Mouse (Mus musculus): Measurements from ENCODE around the gene Mum1l1. TPM values are rescaled to one million over a fixed set of nuclear protein-coding genes. Genes with fewer than 3 reads are reported as not detected.
"Not testable (repeated sequence)": the region's sequence is repeated elsewhere in the genome, so short reads cannot be mapped to it uniquely, and the experiment has no call there.

Mum1l1 gene
- total RNA-seq (2018; cell fraction: chromatin; rRNA removed) = 1 to 10 TPM in 1 of 26 experiments, not detected in 25; 2.2 TPM
- not detected for total RNA-seq (2018; cell fraction: cytosol; rRNA removed)
- total RNA-seq (2018; cell fraction: nucleus; rRNA removed) = under 1 TPM in 1 of 26 experiments, not detected in 25; 0.48 TPM
- polyA plus RNA-seq (2018) = not detected in 3 replicates

DNA sequence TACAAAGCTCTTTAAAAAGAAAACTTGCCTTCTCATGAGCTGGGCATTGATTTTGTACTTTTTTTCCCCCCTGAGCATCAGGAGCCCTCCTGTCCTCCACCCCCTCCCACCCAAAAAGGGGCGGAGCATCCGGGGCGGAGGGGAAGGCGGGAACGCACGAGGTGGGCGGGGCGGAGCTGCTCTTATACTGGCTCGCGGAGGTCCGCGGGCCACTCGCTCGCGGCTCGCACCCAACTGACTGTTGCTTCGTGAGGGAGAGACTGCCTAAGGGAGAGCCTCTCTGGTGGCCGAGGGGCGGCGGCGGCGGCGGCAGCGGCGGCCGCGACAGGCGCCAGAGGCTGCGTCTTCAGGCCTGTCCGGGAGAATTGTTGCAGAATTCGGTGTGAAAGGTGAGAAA is at the start of gene Mum1l1:
Gene Mum1l1, plus strand, starts transcription at position 214 of the 397 bp plus-strand sequence.
- no peaks in the 10 kb centered on the region for H3K79me2 ChIP-seq (ENCODE audit: inconsistent target)
- H3K36me3 ChIP-seq (ENCODE audit: inconsistent target) = no peaks in the 10 kb centered on the region
- no peak within 1 kb of the TSS for H3K4me3 ChIP-seq (ENCODE audit: inconsistent target)
- 42% methylated on average over 18 of the region's 31 CpGs for WGBS (ENCODE audit: missing documents)
- H3K27ac ChIP-seq = no peak within 1 kb of the TSS

DNA sequence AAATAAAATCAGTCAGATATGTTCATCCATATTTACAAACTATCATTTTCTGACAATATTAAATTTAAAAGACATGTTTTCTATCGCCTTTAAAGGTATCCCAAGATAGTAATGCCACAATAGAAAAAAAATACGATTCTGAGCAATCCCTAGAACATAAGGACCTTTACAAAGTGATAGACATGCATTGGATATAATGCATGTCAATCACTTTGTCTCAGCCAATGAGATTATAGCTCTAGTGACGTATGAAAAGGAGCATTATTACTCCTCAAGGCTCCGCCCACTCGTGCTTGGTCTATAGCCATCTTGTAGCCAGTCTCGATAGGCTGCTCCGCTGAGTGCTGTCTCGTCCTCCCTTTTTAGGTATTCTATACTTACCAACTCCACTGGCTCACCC is 30.9 kb upstream of the Mum1l1 start, which contains the start of gene 4933428M09Rik:
Gene 4933428M09Rik, plus strand, starts transcription at position 301 of the 400 bp plus-strand sequence.
- Histone ChIP-seq H3K36me3 (ENCODE audit: inconsistent target) (no peaks in the 10 kb centered on the region), H3K4me3 (ENCODE audit: inconsistent target) (no peak within 1 kb of the TSS), H3K79me2 (ENCODE audit: inconsistent target) (no peaks in the 10 kb centered on the region), H3K27ac (no peak within 1 kb of the TSS)
- 78% methylated on average over 8 of the region's 8 CpGs for WGBS (ENCODE audit: missing documents)

- H3K27ac ChIP-seq; H3K36me3 ChIP-seq (ENCODE audit: inconsistent target); H3K79me2 ChIP-seq (ENCODE audit: inconsistent target); H3K4me3 ChIP-seq (ENCODE audit: inconsistent target): not testable (repeated sequence)
- 96% methylated on average over 2 of the region's 3 CpGs for WGBS (ENCODE audit: missing documents)
These were observed 18.3 kb upstream of the Mum1l1 start for GRCm38 (mm10) chrX:139191506-139191905.

GRCm38 (mm10) chrX:139194572-139195279 is 15.1 kb upstream of the Mum1l1 start:
- Histone ChIP-seq H3K36me3 (ENCODE audit: inconsistent target) (no peaks in the 10 kb centered on the region), H3K4me3 (ENCODE audit: inconsistent target) (no peak overlapping the region), H3K27ac (no peak overlapping the region), H3K79me2 (ENCODE audit: inconsistent target) (no peaks in the 10 kb centered on the region)
- 64% methylated on average over 1 of the region's 1 CpGs for WGBS (ENCODE audit: missing documents)

DNA sequence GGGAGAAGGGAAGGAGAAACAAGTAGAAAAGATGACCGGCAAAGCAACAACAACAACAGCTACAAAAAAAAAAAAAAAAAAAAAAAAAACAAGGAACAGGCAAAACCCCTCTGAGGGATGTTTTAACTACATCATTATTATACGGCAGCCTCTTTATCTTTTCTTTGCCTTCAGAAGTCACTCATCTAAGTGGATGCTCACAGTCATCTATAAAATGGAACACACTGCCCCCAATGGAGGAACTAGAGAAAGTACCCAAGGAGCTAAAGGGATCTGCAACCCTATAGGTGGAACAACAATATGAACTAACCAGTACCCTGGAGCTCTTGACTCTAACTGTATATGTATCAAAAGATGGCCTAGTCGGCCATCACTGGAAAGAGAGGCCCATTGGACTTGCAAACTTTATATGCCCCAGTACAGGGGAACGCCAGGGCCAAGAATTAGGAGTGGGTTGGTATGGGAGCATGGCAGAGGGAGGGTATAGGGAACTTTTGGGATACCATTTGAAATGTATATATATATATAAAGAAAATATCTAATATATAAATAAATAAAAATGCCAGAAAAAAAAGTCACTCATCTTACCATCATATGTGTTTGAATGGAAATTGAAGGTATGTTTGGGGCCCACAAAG is 532 bp upstream of the Mum1l1 start:
- not testable (repeated sequence) for H3K36me3 ChIP-seq (ENCODE audit: inconsistent target); H3K79me2 ChIP-seq (ENCODE audit: inconsistent target); H3K4me3 ChIP-seq (ENCODE audit: inconsistent target); H3K27ac ChIP-seq
- 90% methylated on average over 1 of the region's 4 CpGs for WGBS (ENCODE audit: missing documents)

DNA sequence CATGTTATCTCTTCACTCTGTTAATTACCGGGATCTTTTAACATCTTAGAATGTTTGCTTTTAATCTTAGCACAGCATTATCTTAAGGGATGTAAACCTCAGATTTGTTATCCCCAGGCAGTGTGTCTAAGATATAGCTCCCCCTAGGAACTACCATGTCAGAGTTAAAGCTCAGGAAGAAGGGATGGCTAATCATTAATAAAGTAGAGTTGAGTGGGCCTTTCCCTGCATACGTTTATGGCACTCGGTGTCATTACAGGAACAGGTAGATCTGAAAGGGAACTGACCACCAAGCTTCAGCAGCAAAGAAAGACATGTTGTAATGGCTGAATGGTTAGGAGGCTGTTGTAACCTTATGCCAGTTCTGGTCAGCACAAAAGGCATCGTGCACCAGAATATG is 4.9 kb downstream of the Mum1l1 start:
- Histone ChIP-seq H3K27ac (no peak overlapping the region), H3K79me2 (ENCODE audit: inconsistent target) (no peaks in the 10 kb centered on the region), H3K36me3 (ENCODE audit: inconsistent target) (no peaks in the 10 kb centered on the region), H3K4me3 (ENCODE audit: inconsistent target) (no peak overlapping the region)
- 85% methylated on average over 4 of the region's 4 CpGs for WGBS (ENCODE audit: missing documents)

GRCm38 (mm10) chrX:139216409-139216808 is 6.6 kb downstream of the Mum1l1 start:
- H3K4me3 ChIP-seq (ENCODE audit: inconsistent target) = no peak overlapping the region
- H3K79me2 ChIP-seq (ENCODE audit: inconsistent target) = no peaks in the 10 kb centered on the region
- no peaks in the 10 kb centered on the region for H3K36me3 ChIP-seq (ENCODE audit: inconsistent target)
- 74% methylated on average over 5 of the region's 5 CpGs for WGBS (ENCODE audit: missing documents)
- no peak overlapping the region for H3K27ac ChIP-seq

GRCm38 (mm10) chrX:139216991-139217593 is 7.2 kb downstream of the Mum1l1 start:
- H3K27ac ChIP-seq = no peak overlapping the region
- WGBS (ENCODE audit: missing documents) = 25% methylated on average over 19 of the region's 22 CpGs
- H3K36me3 ChIP-seq (ENCODE audit: inconsistent target) = no peaks in the 10 kb centered on the region
- H3K79me2 ChIP-seq (ENCODE audit: inconsistent target) = no peaks in the 10 kb centered on the region
- H3K4me3 ChIP-seq (ENCODE audit: inconsistent target) = no peak overlapping the region

DNA sequence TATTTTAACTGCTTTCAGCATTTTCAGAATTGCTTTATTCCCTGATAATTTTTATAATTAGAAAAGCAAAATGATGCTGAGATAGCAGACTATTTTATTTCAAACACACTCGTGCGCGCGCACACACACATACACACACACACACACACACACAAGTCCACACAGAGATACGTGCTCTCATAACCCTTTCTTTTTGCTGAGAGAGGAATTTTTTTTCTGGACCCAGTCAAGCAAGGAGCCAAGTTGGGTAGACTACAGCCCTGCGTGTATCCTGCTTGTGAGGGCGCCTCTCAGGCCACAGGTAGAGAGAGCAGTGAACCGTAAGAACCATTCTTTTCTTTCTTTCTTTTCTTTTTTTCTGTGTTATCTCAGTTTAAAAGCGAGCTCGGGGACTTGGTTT is 7.9 kb downstream of the Mum1l1 start:
- no peak overlapping the region for H3K27ac ChIP-seq
- no peaks in the 10 kb centered on the region for H3K36me3 ChIP-seq (ENCODE audit: inconsistent target)
- H3K79me2 ChIP-seq (ENCODE audit: inconsistent target) = no peaks in the 10 kb centered on the region
- no peak overlapping the region for H3K4me3 ChIP-seq (ENCODE audit: inconsistent target)
- 75% methylated on average over 9 of the region's 10 CpGs for WGBS (ENCODE audit: missing documents)

DNA sequence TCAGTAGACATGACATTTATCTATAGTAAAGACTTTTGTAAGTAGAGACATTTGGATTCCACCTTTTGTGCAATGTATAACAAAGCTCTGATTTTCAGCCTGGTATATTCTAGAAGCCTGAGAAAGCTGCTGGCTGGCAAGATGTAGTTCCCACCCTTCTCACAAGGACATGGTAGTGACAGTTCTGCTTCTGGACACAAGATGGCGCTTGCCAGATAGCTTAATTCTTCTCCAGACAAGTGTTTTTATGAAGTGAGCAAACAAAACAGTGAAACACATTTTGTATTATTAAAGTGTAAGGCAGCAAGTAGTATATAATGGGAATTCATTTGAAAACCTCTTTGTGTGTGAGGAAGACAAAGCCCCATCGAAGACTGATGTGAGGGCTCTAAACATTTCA is 9.2 kb downstream of the Mum1l1 start:
- Histone ChIP-seq H3K27ac (no peak overlapping the region), H3K79me2 (ENCODE audit: inconsistent target) (no peaks in the 10 kb centered on the region), H3K36me3 (ENCODE audit: inconsistent target) (no peaks in the 10 kb centered on the region), H3K4me3 (ENCODE audit: inconsistent target) (no peak overlapping the region)
- WGBS (ENCODE audit: missing documents) = 31% methylated on average over 2 of the region's 2 CpGs

GRCm38 (mm10) chrX:139220830-139221229 is 11.0 kb downstream of the Mum1l1 start:
- Histone ChIP-seq H3K4me3 (ENCODE audit: inconsistent target) (no peak overlapping the region), H3K36me3 (ENCODE audit: inconsistent target) (no peaks in the 10 kb centered on the region), H3K79me2 (ENCODE audit: inconsistent target) (no peaks in the 10 kb centered on the region), H3K27ac (no peak overlapping the region)
- WGBS (ENCODE audit: missing documents) = 91% methylated on average over 4 of the region's 4 CpGs

GRCm38 (mm10) chrX:139221893-139222292 is 12.1 kb downstream of the Mum1l1 start:
- H3K4me3 ChIP-seq (ENCODE audit: inconsistent target) = no peak overlapping the region
- WGBS (ENCODE audit: missing documents) = 68% methylated on average over 3 of the region's 3 CpGs
- no peaks in the 10 kb centered on the region for H3K36me3 ChIP-seq (ENCODE audit: inconsistent target)
- H3K27ac ChIP-seq = no peak overlapping the region
- H3K79me2 ChIP-seq (ENCODE audit: inconsistent target) = no peaks in the 10 kb centered on the region

DNA sequence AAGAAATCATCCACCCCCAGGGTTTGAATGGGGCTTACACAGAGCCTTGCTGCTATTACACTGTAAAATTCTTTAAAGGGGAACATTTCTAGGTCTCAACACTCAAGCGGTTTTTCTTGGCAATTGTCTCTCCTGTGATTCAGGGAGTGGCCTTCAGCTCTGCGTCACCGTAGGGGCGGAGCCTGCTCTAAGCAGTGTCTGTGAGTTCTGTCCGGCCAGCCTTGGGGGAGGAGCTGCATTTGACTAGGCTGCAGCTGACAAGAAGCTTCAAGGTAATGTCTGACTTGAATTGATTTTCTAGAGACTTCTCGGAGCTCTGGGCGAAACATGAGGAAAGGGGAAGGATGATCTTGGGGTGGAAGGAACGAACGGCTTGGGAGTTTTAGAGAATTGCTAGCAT is 21.3 kb downstream of the Mum1l1 start:
- WGBS (ENCODE audit: missing documents) = 67% methylated on average over 9 of the region's 9 CpGs
- no peaks in the 10 kb centered on the region for H3K36me3 ChIP-seq (ENCODE audit: inconsistent target)
- no peak overlapping the region for H3K27ac ChIP-seq
- H3K79me2 ChIP-seq (ENCODE audit: inconsistent target) = no peaks in the 10 kb centered on the region
- no peak overlapping the region for H3K4me3 ChIP-seq (ENCODE audit: inconsistent target)

DNA sequence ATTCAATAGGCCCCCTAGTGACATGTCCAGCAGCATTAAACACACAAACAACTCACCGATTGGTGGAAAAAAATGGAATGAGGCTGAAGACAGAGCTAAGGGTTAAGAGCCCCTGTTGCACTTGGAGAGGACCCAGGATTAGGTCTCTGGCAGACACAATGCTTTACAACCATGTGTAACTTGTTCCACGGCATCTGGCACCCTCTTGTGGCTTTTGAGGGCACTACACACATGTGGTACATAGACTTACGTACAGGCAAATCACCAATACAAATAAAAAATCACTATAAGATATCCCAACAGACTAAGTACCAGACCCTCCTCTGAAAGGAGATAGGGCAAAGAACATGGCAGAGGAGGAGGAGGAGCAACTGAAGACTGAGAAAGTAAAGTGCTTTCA is 37.5 kb downstream of the Mum1l1 start:
- 76% methylated on average over 3 of the region's 3 CpGs for WGBS (ENCODE audit: missing documents)

GRCm38 (mm10) chrX:139257072-139257471 is 47.2 kb downstream of the Mum1l1 start:
- H3K36me3 ChIP-seq (ENCODE audit: inconsistent target) = no peaks in the 10 kb centered on the region
- WGBS (ENCODE audit: missing documents) = 96% methylated on average over 5 of the region's 10 CpGs
- no peak overlapping the region for H3K4me3 ChIP-seq (ENCODE audit: inconsistent target)
- H3K27ac ChIP-seq = no peak overlapping the region
- no peaks in the 10 kb centered on the region for H3K79me2 ChIP-seq (ENCODE audit: inconsistent target)

More for the DNA sequence above, 37.5 kb downstream of the Mum1l1 start:
- no peak overlapping the region for H3K27ac ChIP-seq
- H3K79me2 ChIP-seq (ENCODE audit: inconsistent target) = no peaks in the 10 kb centered on the region
- no peak overlapping the region for H3K4me3 ChIP-seq (ENCODE audit: inconsistent target)
- no peaks in the 10 kb centered on the region for H3K36me3 ChIP-seq (ENCODE audit: inconsistent target)
